ENCODE assay signal across 8 mouse cellular contexts in genomic region chr2:122235425-122235824, GRCm38 (mm10). TPM values are rescaled to one million over a fixed set of nuclear protein-coding genes. Genes with fewer than 3 reads are reported as not detected.
DNase-seq lines count a peak whose midpoint lies in the region; ATAC-seq and TF ChIP-seq lines count a peak whose summit lies in the region.

No protein-coding gene starts in this region.

- H3K4me2 ChIP-seq in embryonic facial prominence, embryonic 11.5 days (ENCODE audit: low read depth, low read length): peak overlapping the region; percentile 58; the same call in 1 of the 2 replicates
- H3K4me2 ChIP-seq in liver, embryonic 14.5 days (ENCODE audit: low read depth): peak overlapping the region; percentile 94

- H3K36me3 ChIP-seq in embryonic facial prominence, embryonic 11.5 days (replicated peaks; ENCODE audit: control insufficient read depth, insufficient read depth, low read depth, low read length): no peaks in the 10 kb centered on the region
- H3K36me3 ChIP-seq in liver, embryonic 14.5 days (replicated peaks; ENCODE audit: control insufficient read depth, insufficient read depth, low read depth): no peaks in the 10 kb centered on the region

- H3K27ac ChIP-seq in embryonic facial prominence, embryonic 11.5 days (replicated peaks; ENCODE audit: low read depth, low read length): no peak overlapping the region
- H3K27ac ChIP-seq in liver, embryonic 14.5 days: peak overlapping the region; percentile 82

- H3K4me3 ChIP-seq in embryonic facial prominence, embryonic 11.5 days (ENCODE audit: low read depth, low read length): no peak overlapping the region
- peak overlapping the region; percentile 49 to 81 for H3K4me3 ChIP-seq in liver, embryonic 14.5 days (ENCODE audit: insufficient read depth in 1 of 2, low read depth in 2 of 2, low read length in 2 of 2)

- DNase-seq in NIH3T3 (ENCODE audit: low read depth): peak; percentile 24
- DNase-seq in embryonic facial prominence, embryonic 11.5 days (ENCODE audit: low spot score): no peak
- DNase-seq in induced T-regulatory cell, adult 2 months (ENCODE audit: low read depth): peak; percentile 10
- DNase-seq in liver, embryonic 14.5 days (ENCODE audit: low read depth in 3 of 3, low spot score in 3 of 3): peak; percentile 31 to 43 (median 41)
- DNase-seq in right cerebral cortex, adult 18-20 months: no peak
- DNase-seq in cerebellum, postnatal 4 days (ENCODE audit: low spot score in 2 of 2): no peak
- DNase-seq in urinary bladder, adult 2 months (ENCODE audit: low spot score): no peak

- H3K9me3 ChIP-seq in embryonic facial prominence, embryonic 11.5 days (replicated peaks; ENCODE audit: control insufficient read depth, low read length): no peaks in the 10 kb centered on the region
- no peaks in the 10 kb centered on the region for H3K9me3 ChIP-seq in liver, embryonic 14.5 days (ENCODE audit: control insufficient read depth, low read length)

- 82% methylated on average over 2 of the region's 2 CpGs for WGBS in embryonic facial prominence, embryonic 11.5 days
- 10% methylated on average over 2 of the region's 2 CpGs for WGBS in liver, embryonic 14.5 days (ENCODE audit: insufficient replicate concordance)

- no peaks in the 10 kb centered on the region for H3K27me3 ChIP-seq in embryonic facial prominence, embryonic 11.5 days (ENCODE audit: control insufficient read depth, insufficient read depth, low read length)
- H3K27me3 ChIP-seq in liver, embryonic 14.5 days (ENCODE audit: control insufficient read depth, insufficient read depth, low read length): no peaks in the 10 kb centered on the region

- no peak for TF ChIP-seq EP300 in liver, embryonic 14.5 days (IDR thresholded peaks at IDR 0.05; ENCODE audit: low read depth)

- TF ChIP-seq CTCF in liver, embryonic 14.5 days (IDR thresholded peaks at IDR 0.05; ENCODE audit: low read depth): no peak

- no peaks in the 10 kb centered on the region for H3K4me1 ChIP-seq in embryonic facial prominence, embryonic 11.5 days (ENCODE audit: control insufficient read depth, insufficient read depth, low read length)
- H3K4me1 ChIP-seq in liver, embryonic 14.5 days (replicated peaks; ENCODE audit: control insufficient read depth in 2 of 2, insufficient read depth in 2 of 2, low read length in 1 of 2): peaks cover 14 to 32% of the 10 kb centered on the region in 2 experiments

- H3K9ac ChIP-seq in embryonic facial prominence, embryonic 11.5 days (replicated peaks; ENCODE audit: low read length): no peak overlapping the region
- peak overlapping the region; percentile 85 for H3K9ac ChIP-seq in liver, embryonic 14.5 days (replicated peaks)

- ATAC-seq in embryonic facial prominence, embryonic 11.5 days (replicated peaks; ENCODE audit: insufficient number of reproducible peaks, low FRiP score, low TSS enrichment, low read depth): no peak
- ATAC-seq in liver, embryonic 14.5 days (ENCODE audit: insufficient read depth): peak; percentile 29
- ATAC-seq in inflammation-experienced regulatory T-cells, adult 6 months: no peak

RNA-seq across cellular contexts. Expression of gene Sord, which starts 0.9 kb away (rescaled TPM):
- polyA plus RNA-seq in embryonic facial prominence, embryonic 11.5 days (2014; fragmentation: Nextera tagmentation; extraction: Ambion mirVana): 29.3 and 29.9 TPM in 2 replicates
- polyA plus RNA-seq in liver, embryonic 14.5 days (2012; rRNA removed): 47.6 and 68.4 TPM in 2 replicates
- 146 and 160 TPM in 2 replicates for polyA plus RNA-seq in liver, embryonic 14.5 days (2014; fragmentation: Nextera tagmentation; extraction: Ambion mirVana)
- 1 to 10 TPM; 3.5 to 8.4 (median 4.3) TPM for polyA plus RNA-seq in inflammation-experienced regulatory T-cells, adult 6 months (2017; shearing (Covaris generic))
- 57.5 and 74.7 TPM in 2 replicates for polyA plus RNA-seq in urinary bladder, adult 2 months (2012; rRNA removed)

RNA-seq across cellular contexts. Expression of gene Terb2, which starts 49.4 kb away (rescaled TPM):
- polyA plus RNA-seq in embryonic facial prominence, embryonic 11.5 days (2014; fragmentation: Nextera tagmentation; extraction: Ambion mirVana): not detected in 2 replicates
- not detected in 2 replicates for polyA plus RNA-seq in liver, embryonic 14.5 days (2012; rRNA removed)
- not detected in 2 replicates for polyA plus RNA-seq in liver, embryonic 14.5 days (2014; fragmentation: Nextera tagmentation; extraction: Ambion mirVana)
- not detected for polyA plus RNA-seq in inflammation-experienced regulatory T-cells, adult 6 months (2017; shearing (Covaris generic))
- polyA plus RNA-seq in urinary bladder, adult 2 months (2012; rRNA removed): not detected in 2 replicates

RNA-seq across cellular contexts. Expression of gene Patl2, which starts 49.4 kb away (rescaled TPM):
- 0.11 TPM in 1 of 2 replicates, not detected in the other for polyA plus RNA-seq in embryonic facial prominence, embryonic 11.5 days (2014; fragmentation: Nextera tagmentation; extraction: Ambion mirVana)
- polyA plus RNA-seq in liver, embryonic 14.5 days (2012; rRNA removed): 0.01 and 0.04 TPM in 2 replicates
- polyA plus RNA-seq in liver, embryonic 14.5 days (2014; fragmentation: Nextera tagmentation; extraction: Ambion mirVana): 0.11 TPM in 1 of 2 replicates, not detected in the other
- under 1 TPM in 2 of 3 experiments, not detected in 1; 0.22 to 0.40 TPM for polyA plus RNA-seq in inflammation-experienced regulatory T-cells, adult 6 months (2017; shearing (Covaris generic))
- not detected in 2 replicates for polyA plus RNA-seq in urinary bladder, adult 2 months (2012; rRNA removed)

Comparison
In these comparisons a context has a peak if more than half of its experiments do, and no peak if none do; other contexts are left out.
1. DNase-seq: peak in NIH3T3 (single experiment), induced T-regulatory cell, adult 2 months (single experiment) and liver, embryonic 14.5 days (3 of 3); none in embryonic facial prominence, embryonic 11.5 days (single experiment), right cerebral cortex, adult 18-20 months (single experiment), cerebellum, postnatal 4 days (0 of 2) and urinary bladder, adult 2 months (single experiment).